Mouse (Mus musculus) embryonic fibroblast, embryonic 13.5 days (primary cell): ENCODE data around the gene Pltp. TPM values are rescaled to one million over a fixed set of nuclear protein-coding genes. Genes with fewer than 3 reads are reported as not detected.

ENCODE experiments used
- H3K27ac ChIP-seq: 2 replicates; pipeline ENCODE4 v1.5.1; 2012; ENCODE audit warnings: low read length, control low read depth, inconsistent platforms; ENCODE audit not compliant: insufficient read depth
- H3K4me1 ChIP-seq: 2 replicates; pipeline ENCODE4 v1.6.1; 2011; ENCODE audit warnings: low read length; ENCODE audit not compliant: control insufficient read depth, insufficient read depth
- H3K4me3 ChIP-seq: 2 replicates; pipeline ENCODE4 v1.5.1; 2011; ENCODE audit warnings: mild to moderate bottlenecking, control low read depth, low read length; ENCODE audit not compliant: insufficient read depth
- CTCF ChIP-seq: IDR thresholded peaks from 2 replicates; pipeline ENCODE4 v1.5.1; 2011; ENCODE audit warnings: mild to moderate bottlenecking, control low read depth, low read length, moderate library complexity, borderline replicate concordance; ENCODE audit not compliant: insufficient read depth
- POLR2A ChIP-seq: IDR thresholded peaks from 2 replicates; pipeline ENCODE4 v1.6.1; 2011; ENCODE audit warnings: low read depth, mild to moderate bottlenecking, control low read depth, low read length, moderate library complexity
- polyA plus RNA-seq: library from polyadenylated mRNA; stranded (reverse); fragments of >200 nt; gene quantifications from 2 replicates; pipeline ENCODE4 v1.2.4, GENCODE M21; 2011; ENCODE audit warnings: low read depth; ENCODE audit not compliant: missing spikeins, insufficient read length

The Pltp gene
- polyA plus RNA-seq, 1 experiment = 39.5 TPM

GRCm38 (mm10) chr2:164892696-164893216 is 35.2 kb upstream of the Pltp start:
- no peak overlapping the region for H3K27ac ChIP-seq
- H3K4me3 ChIP-seq = no peak overlapping the region
- no peaks in the 10 kb centered on the region for H3K4me1 ChIP-seq
- TF ChIP-seq POLR2A (no peak), CTCF (no peak)

GRCm38 (mm10) chr2:164891908-164892695 is 34.6 kb upstream of the Pltp start:
- Histone ChIP-seq H3K4me1 (no peaks in the 10 kb centered on the region), H3K27ac (no peak overlapping the region), H3K4me3 (no peak overlapping the region)
- TF ChIP-seq POLR2A (no peak), CTCF (no peak)

- H3K27ac ChIP-seq = no peak overlapping the region
- TF ChIP-seq POLR2A (no peak), CTCF (no peak)
- no peak overlapping the region for H3K4me3 ChIP-seq
- H3K4me1 ChIP-seq = no peaks in the 10 kb centered on the region
Measured at GRCm38 (mm10) chr2:164891056-164891834, 33.7 kb upstream of the Pltp start.

- no peak overlapping the region for H3K27ac ChIP-seq
- TF ChIP-seq POLR2A (no peak), CTCF (no peak)
- peaks cover 3% of the 10 kb centered on the region; the same call in 1 of the 2 replicates for H3K4me1 ChIP-seq
- H3K4me3 ChIP-seq = no peak overlapping the region
Measured at GRCm38 (mm10) chr2:164890411-164891049, 33.0 kb upstream of the Pltp start.

- Histone ChIP-seq H3K4me1 (peaks cover 5% of the 10 kb centered on the region; the same call in 1 of the 2 replicates), H3K27ac (no peak overlapping the region), H3K4me3 (no peak overlapping the region)
- no peak for TF ChIP-seq CTCF
- TF ChIP-seq POLR2A = no peak
Measured at GRCm38 (mm10) chr2:164889960-164890359, 32.4 kb upstream of the Pltp start.

- TF ChIP-seq POLR2A (no peak), CTCF (no peak)
Measured at GRCm38 (mm10) chr2:164888996-164889395, 31.5 kb upstream of the Pltp start.

GRCm38 (mm10) chr2:164886617-164887016 is 29.1 kb upstream of the Pltp start:
- H3K4me3 ChIP-seq = no peak overlapping the region
- no peak for TF ChIP-seq CTCF
- TF ChIP-seq POLR2A = no peak

More at GRCm38 (mm10) chr2:164888996-164889395, 31.5 kb upstream of the Pltp start:
- peaks cover 5% of the 10 kb centered on the region; the same call in 1 of the 2 replicates for H3K4me1 ChIP-seq
- H3K4me3 ChIP-seq = no peak overlapping the region
- no peak overlapping the region for H3K27ac ChIP-seq

GRCm38 (mm10) chr2:164885788-164886187 is 28.3 kb upstream of the Pltp start:
- no peak overlapping the region for H3K4me3 ChIP-seq
- H3K4me1 ChIP-seq = peaks cover 5% of the 10 kb centered on the region; the same call in 1 of the 2 replicates
- TF ChIP-seq CTCF (no peak), POLR2A (no peak; the same call in 1 of the 2 replicates)
- H3K27ac ChIP-seq = no peak overlapping the region

More at GRCm38 (mm10) chr2:164886617-164887016, 29.1 kb upstream of the Pltp start:
- Histone ChIP-seq H3K27ac (no peak overlapping the region), H3K4me1 (peaks cover 5% of the 10 kb centered on the region; the same call in 1 of the 2 replicates)

GRCm38 (mm10) chr2:164882619-164883018 is 25.1 kb upstream of the Pltp start:
- Histone ChIP-seq H3K4me1 (peaks cover 9% of the 10 kb centered on the region), H3K4me3 (no peak overlapping the region), H3K27ac (no peak overlapping the region)
- TF ChIP-seq POLR2A (no peak), CTCF (no peak)
